Comparison of ENCODE assay signal across 15 mouse cellular contexts in genomic region chr3:105876022-105876421, GRCm38 (mm10). TPM values are rescaled to one million over a fixed set of nuclear protein-coding genes. Genes with fewer than 3 reads are reported as not detected.
DNase-seq lines count a peak whose midpoint lies in the region; ATAC-seq and TF ChIP-seq lines count a peak whose summit lies in the region.
"Had no signal": no experiment of that assay in that cellular context is flagged by ENCODE, and none has a peak within 500 bp of the region (broad histone marks: within the 10 kb centered on the region; RNA-seq: fewer than 3 reads in every experiment).

No protein-coding gene starts in this region.

- TF ChIP-seq POLR2A in liver, adult 2 months (IDR thresholded peaks at IDR 0.05; ENCODE audit: extremely low read depth, insufficient read depth, low read length), result no peak

- H3K4me1 ChIP-seq in heart, embryonic 13.5 days, result peaks cover 36% of the 10 kb centered on the region
- no peaks in the 10 kb centered on the region; the same call in 1 of the 2 replicates for H3K4me1 ChIP-seq in liver, adult 2 months (ENCODE audit: control insufficient read depth, insufficient read depth, low read length)
- H3K4me1 ChIP-seq: forebrain, embryonic 12.5 days had no signal

- WGBS in heart, embryonic 13.5 days, result 53% methylated on average over 5 of the region's 5 CpGs
- 18% methylated on average over 5 of the region's 5 CpGs for WGBS in liver, adult 2 months

- intact Hi-C loops in heart, postnatal 36 days (cut with DNase I), result loop anchor here (5.0 kb wide), 1 partner anchor 49 kb away; no protein-coding TSS in a partner anchor

- H3K79me2 ChIP-seq in liver, adult 2 months (ENCODE audit: control insufficient read depth, insufficient read depth, low read length), result no peaks in the 10 kb centered on the region

- ATAC-seq in heart, embryonic 13.5 days (ENCODE audit: extremely low read depth, insufficient number of reproducible peaks, low FRiP score, low TSS enrichment), result no peak
- ATAC-seq in megakaryocyte-erythroid progenitor cell, adult 5-6 weeks (replicated peaks; ENCODE audit: low FRiP score, low TSS enrichment, poor library complexity, severe bottlenecking), result peak; percentile 78

- no peaks in the 10 kb centered on the region for H3K9me3 ChIP-seq in heart, embryonic 13.5 days
- H3K9me3 ChIP-seq: embryonic facial prominence, embryonic 12.5 days; forebrain, embryonic 12.5 days; neural tube, embryonic 13.5 days had no signal

- no peak overlapping the region for H3K4me3 ChIP-seq in heart, embryonic 13.5 days
- no peak overlapping the region for H3K4me3 ChIP-seq in liver, adult 2 months (ENCODE audit: insufficient read depth, low read depth, low read length)
- H3K4me3 ChIP-seq: embryonic facial prominence, embryonic 12.5 days; forebrain, embryonic 12.5 days; neural tube, embryonic 13.5 days had no signal

- TF ChIP-seq CTCF in liver, adult 2 months (IDR thresholded peaks at IDR 0.05; ENCODE audit: low read depth, low read length), result no peak

- peaks cover 27% of the 10 kb centered on the region; the same call in 1 of the 2 replicates for H3K27me3 ChIP-seq in heart, embryonic 13.5 days (replicated peaks)
- H3K27me3 ChIP-seq in liver, adult 2 months (ENCODE audit: control insufficient read depth, insufficient read depth, low read length), result no peaks in the 10 kb centered on the region
- H3K27me3 ChIP-seq: embryonic facial prominence, embryonic 12.5 days; forebrain, embryonic 12.5 days; neural tube, embryonic 13.5 days had no signal

- H3K36me3 ChIP-seq in heart, embryonic 13.5 days, result no peaks in the 10 kb centered on the region
- H3K36me3 ChIP-seq in liver, adult 2 months (ENCODE audit: control insufficient read depth, insufficient read depth, low read length), result no peaks in the 10 kb centered on the region
- H3K36me3 ChIP-seq: embryonic facial prominence, embryonic 12.5 days; forebrain, embryonic 12.5 days; neural tube, embryonic 13.5 days had no signal

- DNase-seq in heart, postnatal 36 days, result no peak
- DNase-seq in liver, adult 2 months (ENCODE audit: extremely low read depth, low read depth, low spot score), result peak; percentile 73
- DNase-seq in liver (no peak), MN1 (ENCODE audit: low spot score) (no peak)
- peak; percentile 81 to 87 for DNase-seq in adrenal gland, postnatal 36 days
- DNase-seq in embryo, embryonic 10 days (ENCODE audit: low spot score), result no peak
- DNase-seq: cerebellum, adult 2 months; lung, embryonic 14.5 days; midbrain, embryonic 14.5 days had no signal

- H3K9ac ChIP-seq in heart, embryonic 13.5 days, result no peak overlapping the region
- no peak overlapping the region for H3K9ac ChIP-seq in liver, adult 2 months (ENCODE audit: low read depth, low read length)
- H3K9ac ChIP-seq: embryonic facial prominence, embryonic 12.5 days; forebrain, embryonic 12.5 days; lung, embryonic 14.5 days; neural tube, embryonic 13.5 days had no signal

- H3K27ac ChIP-seq in heart, embryonic 13.5 days (replicated peaks), result 0 out of 2 replicates have a peak overlapping the region, but pooled peaks have one; percentile 24
- no peak overlapping the region for H3K27ac ChIP-seq in liver, adult 2 months (replicated peaks; ENCODE audit: insufficient read depth, low read depth, low read length)
- H3K27ac ChIP-seq: embryonic facial prominence, embryonic 12.5 days; forebrain, embryonic 12.5 days; neural tube, embryonic 13.5 days had no signal

- no peak overlapping the region for H3K4me2 ChIP-seq in heart, embryonic 13.5 days
- H3K4me2 ChIP-seq: embryonic facial prominence, embryonic 12.5 days; forebrain, embryonic 12.5 days; lung, embryonic 14.5 days; neural tube, embryonic 13.5 days had no signal

RNA-seq across cellular contexts. Expression of gene Tmigd3, which starts 5.3 kb away (rescaled TPM):
- polyA plus RNA-seq in heart, embryonic 13.5 days (2015; fragmentation: Nextera tagmentation; extraction: Ambion mirVana), result 0.42 and 0.56 TPM in 2 replicates
- total RNA-seq in heart, postnatal 36 days (2021), result under 1 TPM in 1 of 2 experiments, not detected in 1; 0.49 TPM
- total RNA-seq in liver, adult 2 months (2014; rRNA removed), result 0.27 TPM in 1 of 2 replicates, not detected in the other
- 0.12 TPM in 1 of 2 replicates, not detected in the other for polyA plus RNA-seq in liver, adult 2 months (2012; rRNA removed)
- under 1 TPM in 1 of 2 experiments, not detected in 1; 0.33 TPM for total RNA-seq in adrenal gland, postnatal 36 days (2021)
- total RNA-seq in megakaryocyte-erythroid progenitor cell, adult 5-6 weeks (2014; fragmentation: Nextera tagmentation), result not detected in 2 replicates
- total RNA-seq in megakaryocyte-erythroid progenitor cell, adult 5-6 weeks (2017), result not detected in 2 replicates
- total RNA-seq: heart, postnatal 25 days had no signal
- polyA plus RNA-seq: embryonic facial prominence, embryonic 12.5 days; forebrain, embryonic 12.5 days; midbrain, embryonic 14.5 days; neural tube, embryonic 13.5 days had no signal

RNA-seq across cellular contexts. Expression of gene Adora3, which starts 5.4 kb away (rescaled TPM):
- polyA plus RNA-seq in heart, embryonic 13.5 days (2015; fragmentation: Nextera tagmentation; extraction: Ambion mirVana), result 0.11 and 0.17 TPM in 2 replicates
- total RNA-seq in heart, postnatal 36 days (2021), result under 1 TPM in 1 of 2 experiments, not detected in 1; 0.22 TPM
- total RNA-seq in liver, adult 2 months (2014; rRNA removed), result 0.09 TPM in 1 of 2 replicates, not detected in the other
- polyA plus RNA-seq in liver, adult 2 months (2012; rRNA removed), result 0.06 TPM in 1 of 2 replicates, not detected in the other
- total RNA-seq in adrenal gland, postnatal 36 days (2021), result under 1 TPM in 1 of 2 experiments, not detected in 1; 0.40 TPM
- total RNA-seq in megakaryocyte-erythroid progenitor cell, adult 5-6 weeks (2014; fragmentation: Nextera tagmentation), result not detected in 2 replicates
- total RNA-seq in megakaryocyte-erythroid progenitor cell, adult 5-6 weeks (2017), result not detected in 2 replicates
- polyA plus RNA-seq: midbrain, embryonic 14.5 days; neural tube, embryonic 13.5 days had no signal

RNA-seq across cellular contexts. Expression of gene I830077J02Rik, which starts 56.4 kb away (rescaled TPM):
- 2.1 and 2.3 TPM in 2 replicates for polyA plus RNA-seq in heart, embryonic 13.5 days (2015; fragmentation: Nextera tagmentation; extraction: Ambion mirVana)
- under 1 TPM; 0.54 to 0.94 TPM for total RNA-seq in heart, postnatal 36 days (2021)
- 0.40 and 0.55 TPM in 2 replicates for total RNA-seq in liver, adult 2 months (2014; rRNA removed)
- 0.39 and 0.54 TPM in 2 replicates for polyA plus RNA-seq in liver, adult 2 months (2012; rRNA removed)
- under 1 TPM; 0.66 to 0.76 TPM for total RNA-seq in adrenal gland, postnatal 36 days (2021)
- total RNA-seq in megakaryocyte-erythroid progenitor cell, adult 5-6 weeks (2014; fragmentation: Nextera tagmentation), result 0.35 and 2.8 TPM in 2 replicates
- 0.52 and 8.0 TPM in 2 replicates for total RNA-seq in megakaryocyte-erythroid progenitor cell, adult 5-6 weeks (2017)

Comparison
In these comparisons a context has a peak if more than half of its experiments do, and no peak if none do; other contexts are left out.
1. DNase-seq: peak in liver, adult 2 months (single experiment) and adrenal gland, postnatal 36 days (2 of 2); none in heart, postnatal 36 days (0 of 2), liver (single experiment), embryo, embryonic 10 days (single experiment) and MN1 (single experiment).